Mouse (Mus musculus) spleen, postnatal 4 days (tissue): ENCODE data around the gene Abcc4.
"Not testable (repeated sequence)": the region's sequence is repeated elsewhere in the genome, so short reads cannot be mapped to it uniquely, and the experiment has no call there.

ENCODE experiments used
- DNase-seq, 2 experiments: peaks; one replicate each; pipeline ENCODE4 v3.0.0; 2022; ENCODE audit warnings: low spot score in 2 of 2

The Abcc4 gene

DNA sequence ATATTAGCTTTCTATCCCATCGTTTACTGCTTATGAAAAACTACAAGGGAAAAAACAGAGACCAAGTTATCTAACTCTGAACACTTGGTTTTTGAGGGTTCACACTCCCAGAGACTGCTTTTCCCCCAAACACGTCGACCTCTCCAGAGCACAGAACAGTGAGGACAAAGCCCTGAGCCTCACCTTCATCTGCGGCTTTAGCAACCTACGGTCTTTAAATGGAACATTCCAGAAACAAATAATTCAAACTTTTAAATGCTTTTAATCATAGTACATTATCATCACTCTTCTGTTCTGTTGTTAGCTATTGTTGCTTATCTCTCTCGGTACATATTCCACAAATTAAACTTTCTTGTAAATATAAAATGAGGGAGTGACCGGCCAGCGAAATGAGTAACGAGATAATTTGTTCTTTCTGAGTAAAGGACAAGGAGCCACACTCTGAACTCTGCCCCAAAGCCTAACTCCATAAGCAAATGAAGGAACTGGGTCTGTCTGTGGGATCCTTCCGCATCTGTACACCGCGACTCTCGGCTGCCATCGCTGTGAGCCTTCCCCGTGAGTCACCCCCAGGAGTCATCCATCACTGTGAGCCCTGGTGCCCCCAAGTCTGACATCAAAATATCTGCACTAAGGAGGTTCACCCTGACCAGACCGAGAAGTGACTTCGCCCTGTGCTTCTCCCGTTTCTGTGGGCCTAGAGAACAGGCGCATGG, 126.8 kb downstream of the Abcc4 start:
- no peak for DNase-seq

DNA sequence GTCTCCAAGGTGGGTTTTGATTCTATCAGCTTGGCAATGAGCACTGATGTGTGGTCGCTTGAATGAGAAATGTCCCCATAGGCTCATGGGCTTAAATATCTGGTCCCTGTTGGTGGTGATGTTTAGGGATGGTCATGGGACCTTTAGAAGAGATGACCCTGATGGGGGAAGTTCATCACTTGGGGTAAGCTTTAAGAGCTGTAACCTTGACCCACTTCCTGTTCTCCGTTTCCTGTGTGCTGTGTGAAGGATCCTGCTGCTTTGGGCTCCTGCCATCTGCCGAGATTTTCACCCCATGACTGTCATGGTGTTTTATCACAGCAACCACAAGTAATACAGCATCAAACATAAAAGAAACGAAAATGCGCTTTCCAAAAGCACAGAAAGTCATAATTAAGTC, 128.1 kb downstream of the Abcc4 start:
- no peak for DNase-seq

- DNase-seq = no peak
These were observed 133.3 kb downstream of the Abcc4 start for GRCm38 (mm10) chr14:118572688-118573245.

- no peak for DNase-seq
These were observed 136.4 kb downstream of the Abcc4 start for GRCm38 (mm10) chr14:118569586-118569985.

DNA sequence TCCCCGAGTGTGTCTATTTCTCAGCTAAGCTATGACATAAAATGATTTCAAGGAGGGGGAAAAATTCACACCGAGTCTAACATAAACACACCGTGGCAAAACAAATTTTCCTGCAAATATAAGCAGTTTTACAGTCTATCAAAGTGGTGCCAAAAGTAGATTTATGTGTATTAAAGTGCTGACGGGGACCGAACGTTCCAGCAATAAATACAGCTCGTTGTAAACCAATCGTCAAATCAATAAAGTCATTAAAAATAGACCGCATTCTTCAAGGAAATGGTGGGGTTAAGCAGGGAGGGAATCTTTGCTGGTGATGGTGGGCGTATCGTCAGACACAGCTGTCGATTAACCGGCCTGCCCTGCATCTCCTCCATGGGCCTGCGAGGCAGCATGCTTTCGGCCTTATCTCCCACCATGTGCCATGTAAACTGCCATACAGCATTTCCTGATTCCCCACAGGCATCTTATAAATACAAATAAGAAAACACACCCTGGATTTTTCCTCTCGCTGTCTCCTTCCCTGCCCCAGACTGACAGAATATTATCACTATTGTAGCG, 137.8 kb downstream of the Abcc4 start:
- DNase-seq = peak in 1 of 2 experiments; percentile 24

- no peak for DNase-seq
These were observed 139.2 kb downstream of the Abcc4 start for GRCm38 (mm10) chr14:118566809-118567208.

DNA sequence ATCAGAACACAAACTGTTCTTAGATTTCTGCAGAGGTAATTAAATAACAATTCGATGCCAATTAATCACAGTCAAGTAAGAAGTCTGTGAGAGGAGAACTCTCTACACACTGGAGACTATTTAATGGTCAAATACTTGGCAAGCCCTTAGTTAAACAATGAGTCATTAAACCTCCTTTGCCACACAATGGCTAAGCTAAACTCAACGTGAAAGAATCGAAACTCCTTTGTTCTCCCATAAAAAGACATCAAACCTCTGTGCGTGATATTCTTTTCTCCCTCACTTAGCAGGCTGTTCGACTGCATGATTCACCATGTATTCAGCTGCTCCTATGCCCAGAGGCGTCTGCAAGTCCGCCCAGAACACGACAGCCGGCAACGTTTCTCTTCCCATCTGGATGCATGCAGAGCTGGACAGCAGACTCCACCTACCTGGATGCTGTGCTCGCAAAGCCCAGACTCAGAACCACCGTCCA, 139.8 kb downstream of the Abcc4 start:
- no peak for DNase-seq

GRCm38 (mm10) chr14:118565696-118566095, 140.3 kb downstream of the Abcc4 start:
- no peak for DNase-seq

- no peak for DNase-seq
These were observed 142.4 kb downstream of the Abcc4 start for GRCm38 (mm10) chr14:118563570-118563969.

DNA sequence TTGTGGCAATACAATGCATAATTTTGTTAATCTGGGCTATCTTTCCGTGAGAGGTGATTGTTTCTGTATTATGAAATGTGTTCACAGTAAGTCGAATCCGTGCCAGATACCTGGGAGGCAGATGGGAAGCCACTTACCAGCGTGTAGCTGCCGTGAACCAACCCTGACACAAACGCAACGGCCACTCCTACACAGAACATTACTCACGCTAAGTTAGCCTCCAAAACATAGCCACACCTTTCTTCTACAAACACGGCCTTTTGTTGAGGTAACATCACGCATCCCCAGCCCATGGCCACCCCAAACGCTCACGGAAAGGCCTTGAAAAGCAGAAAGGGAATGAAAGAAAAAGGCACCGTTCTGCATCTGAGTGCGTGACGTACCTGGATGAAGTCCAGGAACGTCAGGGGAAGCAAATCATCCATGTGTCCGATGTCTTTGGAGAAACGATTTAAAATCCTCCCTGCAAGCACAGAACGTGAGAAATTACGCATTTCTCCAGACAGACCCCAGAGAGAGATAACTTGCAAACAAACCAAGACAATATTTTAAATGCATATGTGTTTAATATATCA, 153.0 kb downstream of the Abcc4 start:
- no peak for DNase-seq

DNA sequence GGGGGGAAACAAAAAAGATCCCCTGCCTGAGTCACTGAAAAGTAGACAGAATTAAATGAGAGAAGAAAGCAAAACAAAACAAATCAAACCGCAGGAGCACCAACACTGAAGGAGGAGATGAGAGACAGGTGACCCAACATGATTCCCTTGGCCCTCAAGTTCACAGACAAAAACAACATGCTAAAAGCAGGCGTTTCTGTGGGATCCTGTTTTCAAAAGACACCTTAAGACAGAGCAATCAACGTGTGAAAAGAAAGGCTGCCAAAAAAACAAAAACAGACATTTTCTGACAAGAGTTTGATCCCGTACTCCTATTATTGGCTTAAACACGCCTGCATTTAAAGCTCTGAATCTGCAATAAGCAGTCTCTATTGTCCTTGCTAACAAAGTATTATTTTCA, 153.6 kb downstream of the Abcc4 start:
- DNase-seq = no peak

DNA sequence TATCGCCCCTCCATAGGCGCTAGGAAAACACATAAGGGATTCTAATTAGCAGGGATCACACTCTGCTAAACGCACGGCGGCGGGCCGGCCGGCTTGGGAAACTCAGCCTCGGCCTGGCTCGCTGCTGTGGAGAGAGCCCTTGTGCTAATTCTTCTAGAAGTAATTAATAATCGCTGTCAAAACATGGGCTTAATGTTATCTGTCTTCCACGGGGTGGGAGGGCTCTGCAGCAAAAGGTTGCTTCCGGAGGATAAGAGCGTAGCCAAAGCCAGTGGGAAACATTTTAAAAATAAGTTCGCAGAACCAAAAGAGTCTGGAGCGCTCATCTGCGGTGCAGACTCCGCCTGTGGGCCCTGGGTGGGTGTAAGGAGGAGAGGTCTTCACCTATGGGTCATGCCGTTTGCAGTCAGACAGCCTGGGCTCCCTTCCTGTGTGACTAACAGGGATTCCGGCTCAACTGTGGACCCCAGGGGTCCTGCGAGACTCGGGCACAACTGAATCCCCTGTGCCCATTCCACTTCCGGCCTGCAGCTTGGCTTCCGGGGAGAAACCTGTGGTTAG, 154.2 kb downstream of the Abcc4 start:
- peak in 1 of 2 experiments; percentile 30 for DNase-seq

- DNase-seq = no peak
These were observed 154.8 kb downstream of the Abcc4 start for GRCm38 (mm10) chr14:118551061-118551724.

GRCm38 (mm10) chr14:118544493-118544892, 161.5 kb downstream of the Abcc4 start:
- DNase-seq = no peak

DNA sequence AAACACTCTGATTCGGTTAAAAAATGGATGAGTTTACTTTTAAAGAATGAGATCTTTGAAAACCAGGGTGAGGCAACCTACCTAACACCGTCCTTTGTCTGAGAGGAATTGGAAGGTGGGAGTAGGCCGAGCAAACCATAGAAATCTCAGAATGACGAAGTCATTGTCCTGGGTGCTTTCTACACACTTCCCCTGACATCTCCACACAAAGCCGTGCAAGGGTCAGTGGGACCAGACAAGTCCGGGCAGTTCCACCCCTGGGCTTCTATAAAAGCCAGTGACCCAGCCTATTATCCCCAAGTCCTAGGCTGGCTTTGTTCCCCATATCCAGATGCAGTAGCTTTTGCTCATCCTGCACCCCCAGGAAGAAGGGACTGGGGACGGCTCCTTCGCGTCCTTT, 163.1 kb downstream of the Abcc4 start:
- DNase-seq = no peak

DNA sequence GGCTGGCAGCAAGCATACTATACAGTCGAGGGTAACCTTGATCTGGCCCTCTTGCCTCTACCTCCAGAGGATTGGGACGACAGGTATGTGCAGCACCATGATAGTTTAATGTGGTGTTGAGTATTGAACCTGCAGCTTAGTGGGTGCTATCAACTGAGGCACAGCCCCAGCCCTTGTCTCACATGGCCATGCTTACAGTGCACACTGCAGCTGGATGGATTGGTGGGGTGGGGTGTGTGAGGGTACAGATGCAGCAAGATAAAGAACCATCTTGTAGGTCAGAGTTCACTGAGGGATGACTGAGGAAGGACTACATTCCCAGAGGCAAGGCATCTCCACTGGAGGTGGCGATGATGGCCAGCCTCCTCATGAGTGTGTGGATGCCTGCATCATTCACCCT, 174.5 kb downstream of the Abcc4 start:
- DNase-seq = no peak

GRCm38 (mm10) chr14:118514280-118515031, 191.6 kb downstream of the Abcc4 start:
- DNase-seq = no peak

- not testable (repeated sequence) for DNase-seq
These were observed 194.3 kb downstream of the Abcc4 start for GRCm38 (mm10) chr14:118511715-118512114.

DNA sequence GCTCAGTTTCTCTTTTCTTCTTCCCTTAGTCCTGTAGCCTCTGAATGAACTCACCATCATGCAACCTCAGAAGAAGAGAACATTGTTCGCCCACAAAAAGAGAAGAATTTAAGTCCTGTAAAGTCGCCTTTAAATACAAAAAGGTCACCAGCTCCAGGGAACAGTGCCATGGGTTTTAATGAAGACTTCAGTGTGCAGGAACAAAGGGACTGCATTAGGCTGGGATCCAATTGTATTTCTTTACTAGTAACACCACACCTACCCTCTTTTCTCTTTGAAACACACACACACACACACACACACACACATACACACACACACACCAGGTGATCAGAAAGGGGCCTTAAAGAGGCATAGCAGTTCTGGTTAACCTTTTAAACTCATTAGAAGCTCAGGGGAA, 195.2 kb downstream of the Abcc4 start:
- DNase-seq = no peak

DNA sequence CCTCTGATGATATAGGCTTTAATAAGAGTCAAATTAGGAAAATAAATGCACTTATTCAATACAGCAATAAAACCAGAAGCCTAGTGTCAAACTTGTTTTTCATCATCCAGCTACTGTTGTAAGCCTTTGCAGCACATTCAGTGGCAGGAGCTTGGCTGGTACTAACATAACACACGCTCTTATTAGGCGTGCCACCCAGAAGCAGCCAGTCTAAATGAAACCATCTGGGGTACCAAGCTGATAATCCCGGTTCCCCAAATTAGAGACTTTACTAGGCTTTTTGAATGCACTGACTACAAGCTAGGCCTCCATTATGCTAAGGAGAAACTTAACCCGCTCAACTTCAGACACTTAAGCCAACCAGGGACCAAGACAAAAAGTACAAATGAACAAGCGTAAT, 195.8 kb downstream of the Abcc4 start:
- no peak for DNase-seq

DNA sequence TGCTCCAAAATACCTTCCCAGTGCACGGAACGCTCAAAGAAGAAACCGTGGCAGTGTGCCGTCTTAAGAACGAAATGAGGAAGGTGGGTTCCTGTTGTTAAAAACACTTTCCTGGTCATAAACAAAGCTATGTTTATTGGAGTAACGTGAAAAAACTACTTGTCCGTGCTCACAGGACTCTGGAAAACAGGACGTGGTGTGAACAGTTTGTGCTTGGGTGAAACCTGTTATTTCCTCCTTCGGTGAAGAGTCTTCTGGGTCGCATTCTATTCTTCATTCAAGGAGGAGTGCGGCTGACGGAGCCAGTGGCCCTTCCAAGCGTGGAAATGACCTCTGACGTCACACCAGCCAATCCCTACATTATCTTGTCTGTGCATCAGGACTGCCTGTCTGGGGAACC, 198.2 kb downstream of the Abcc4 start:
- DNase-seq = no peak
